Mouse (Mus musculus) liver, embryonic 13.5 days (tissue): ENCODE measurements at regions not wholly inside any gene's neighbourhood (a gene's known extent, or its start where the extent isn't known, plus 50 kb on each side); places are given as distances from the start of the nearest gene placed in this dataset.

ENCODE experiments used
- ATAC-seq: fragments of 200-750 bp; cut with Nextera tagmentation; 2 replicates; pipeline ENCODE4 v1.8.0; 2017; ENCODE audit warnings: low read depth, mild to moderate bottlenecking, moderate number of reproducible peaks, moderate library complexity
- DNase-seq: peaks from one replicate; pipeline ENCODE4 v3.0.0; 2022
- H3K27ac ChIP-seq: fragments of 300-500 bp; sonication (generic); 2 replicates; pipeline ENCODE4 v1.5.1; 2015; ENCODE audit warnings: moderate library complexity, mild to moderate bottlenecking, inconsistent platforms
- H3K27me3 ChIP-seq: fragments of 300-500 bp; sonication (generic); 2 replicates; pipeline ENCODE4 v1.6.1; 2015; ENCODE audit warnings: mild to moderate bottlenecking, inconsistent platforms
- H3K36me3 ChIP-seq: fragments of 300-500 bp; sonication (generic); 2 replicates; pipeline ENCODE4 v1.6.1; 2015; ENCODE audit warnings: mild to moderate bottlenecking, inconsistent platforms
- H3K4me1 ChIP-seq: fragments of 300-500 bp; sonication (generic); replicated peaks from 2 replicates; pipeline ENCODE4 v1.6.1; 2015; ENCODE audit warnings: inconsistent platforms
- H3K4me2 ChIP-seq: fragments of 300-500 bp; sonication (generic); 2 replicates; pipeline ENCODE4 v1.6.1; 2015; ENCODE audit warnings: inconsistent platforms, mild to moderate bottlenecking, moderate library complexity
- H3K4me3 ChIP-seq: fragments of 300-500 bp; sonication (generic); replicated peaks from 2 replicates; pipeline ENCODE4 v1.5.1; 2015; ENCODE audit warnings: mild to moderate bottlenecking, inconsistent platforms
- H3K9ac ChIP-seq: fragments of 300-500 bp; sonication (generic); 2 replicates; pipeline ENCODE4 v1.6.1; 2015; ENCODE audit warnings: mild to moderate bottlenecking, inconsistent platforms
- H3K9me3 ChIP-seq: fragments of 300-500 bp; sonication (generic); replicated peaks from 2 replicates; pipeline ENCODE4 v1.6.1; 2016; ENCODE audit warnings: inconsistent platforms
- WGBS: fragments of 180-500 bp; shearing (Covaris S2); methylation state at CpG from one replicate; pipeline ENCODE4 v1.1.7; 2015; ENCODE audit not compliant: insufficient replicate concordance; 5-methylcytosine and 5-hydroxymethylcytosine counted together

DNA sequence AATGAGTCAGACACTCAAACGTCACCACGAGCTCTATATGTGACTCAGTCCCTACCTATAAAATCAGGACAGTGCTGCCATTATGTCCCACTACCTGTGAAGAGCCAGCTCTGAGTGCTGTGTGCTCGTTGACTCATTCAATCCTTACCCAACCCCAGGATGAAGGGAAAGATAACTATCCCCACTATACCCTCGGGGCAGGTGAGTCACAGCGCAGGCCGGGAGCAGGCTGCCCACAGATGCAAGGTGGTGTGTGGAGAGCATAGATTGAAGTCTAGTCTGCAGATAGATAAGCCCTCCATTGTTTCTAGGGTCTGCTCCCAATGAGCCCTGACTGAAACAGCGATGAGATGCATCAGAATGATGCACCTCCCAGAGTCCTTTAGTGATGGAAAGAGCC is 723.9 kb upstream of the 3110018I06Rik start:
- Histone ChIP-seq H3K9me3 (no peaks in the 10 kb centered on the region), H3K9ac (no peak overlapping the region), H3K36me3 (no peaks in the 10 kb centered on the region), H3K27me3 (no peaks in the 10 kb centered on the region), H3K27ac (no peak overlapping the region), H3K4me2 (no peak overlapping the region), H3K4me1 (no peaks in the 10 kb centered on the region), H3K4me3 (no peak overlapping the region)
- 56% methylated on average over 7 of the region's 7 CpGs for WGBS
- DNase-seq = no peak
- ATAC-seq = no peak

DNA sequence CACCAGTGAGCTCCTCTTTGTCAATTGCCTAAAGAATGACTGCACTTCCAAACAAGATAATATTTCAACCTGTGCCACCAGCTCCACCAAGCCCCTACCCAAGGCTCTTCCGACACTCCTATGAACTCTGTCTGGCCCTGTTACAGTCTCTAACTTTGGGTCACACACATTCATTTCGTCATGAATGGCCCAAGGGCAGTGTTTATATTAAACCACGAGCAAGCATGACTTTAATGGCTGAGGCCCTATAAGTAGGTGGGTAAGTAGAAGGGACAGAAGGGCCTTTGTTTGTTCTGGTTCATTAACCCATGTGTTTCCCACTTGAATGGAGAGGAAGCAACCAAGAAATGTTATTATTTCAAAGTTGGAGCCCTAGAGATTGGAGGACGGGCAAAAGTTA is 714.9 kb upstream of the 3110018I06Rik start:
- no peak for ATAC-seq
- Histone ChIP-seq H3K27me3 (no peaks in the 10 kb centered on the region), H3K9ac (no peak overlapping the region), H3K27ac (no peak overlapping the region), H3K4me1 (no peaks in the 10 kb centered on the region), H3K4me3 (no peak overlapping the region), H3K4me2 (no peak overlapping the region), H3K9me3 (0 out of 2 replicates have a peak, but pooled peaks cover 10% of the 10 kb centered on the region), H3K36me3 (no peaks in the 10 kb centered on the region)
- WGBS = 61% methylated on average over 4 of the region's 4 CpGs
- no peak for DNase-seq

DNA sequence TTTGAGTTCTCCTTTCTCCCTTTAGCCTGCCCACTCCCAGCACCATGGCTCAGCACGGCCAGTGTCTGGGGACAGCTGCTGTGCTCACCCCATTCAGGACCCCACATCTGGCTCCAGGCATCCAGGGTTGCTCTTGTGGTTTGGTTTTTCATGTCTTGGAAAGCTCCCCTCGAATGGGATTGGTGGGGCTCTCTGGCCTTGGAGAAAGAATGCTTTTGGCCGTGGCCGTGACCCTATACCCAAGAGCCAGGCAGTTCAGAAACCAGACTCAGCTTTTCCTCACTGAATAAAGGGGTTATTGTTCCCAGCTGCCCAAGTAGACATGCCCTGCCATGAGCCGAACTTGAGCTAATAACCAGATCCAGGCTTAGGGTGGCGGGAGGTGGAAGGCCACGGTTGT is 691.8 kb upstream of the 3110018I06Rik start:
- H3K27ac ChIP-seq = no peak overlapping the region
- H3K4me2 ChIP-seq = no peak overlapping the region
- no peaks in the 10 kb centered on the region for H3K4me1 ChIP-seq
- no peak overlapping the region for H3K4me3 ChIP-seq
- no peak for ATAC-seq
- H3K36me3 ChIP-seq = no peaks in the 10 kb centered on the region
- H3K9me3 ChIP-seq = peaks cover 4% of the 10 kb centered on the region; the same call in 1 of the 2 replicates
- no peak for DNase-seq
- no peaks in the 10 kb centered on the region for H3K27me3 ChIP-seq
- H3K9ac ChIP-seq = no peak overlapping the region
- WGBS = 74% methylated on average over 7 of the region's 7 CpGs

DNA sequence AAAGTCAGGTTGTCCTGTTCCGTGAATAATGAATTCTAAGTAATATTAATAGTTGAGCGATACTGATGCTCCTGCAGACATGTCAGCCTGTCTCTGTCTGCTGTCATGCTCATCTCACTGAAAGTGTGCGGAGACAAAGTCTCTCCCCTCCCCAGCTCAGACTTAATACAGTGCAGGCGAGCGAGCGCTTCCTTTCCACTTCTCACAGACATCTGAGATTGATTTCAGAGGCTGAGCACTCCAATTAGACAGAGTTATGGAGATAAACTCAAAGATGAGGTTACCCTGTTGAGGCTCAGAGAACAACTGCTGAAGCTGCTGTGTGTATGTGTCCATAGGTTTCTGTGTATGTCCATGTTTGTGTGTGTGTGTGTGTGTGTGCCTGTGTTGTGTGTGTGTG is 668.7 kb upstream of the 3110018I06Rik start:
- Histone ChIP-seq H3K4me3 (no peak overlapping the region), H3K4me1 (no peaks in the 10 kb centered on the region), H3K27ac (no peak overlapping the region), H3K27me3 (no peaks in the 10 kb centered on the region), H3K9ac (no peak overlapping the region), H3K9me3 (no peaks in the 10 kb centered on the region), H3K36me3 (no peaks in the 10 kb centered on the region), H3K4me2 (no peak overlapping the region)
- 67% methylated on average over 6 of the region's 6 CpGs for WGBS
- DNase-seq (no peak), ATAC-seq (no peak)

DNA sequence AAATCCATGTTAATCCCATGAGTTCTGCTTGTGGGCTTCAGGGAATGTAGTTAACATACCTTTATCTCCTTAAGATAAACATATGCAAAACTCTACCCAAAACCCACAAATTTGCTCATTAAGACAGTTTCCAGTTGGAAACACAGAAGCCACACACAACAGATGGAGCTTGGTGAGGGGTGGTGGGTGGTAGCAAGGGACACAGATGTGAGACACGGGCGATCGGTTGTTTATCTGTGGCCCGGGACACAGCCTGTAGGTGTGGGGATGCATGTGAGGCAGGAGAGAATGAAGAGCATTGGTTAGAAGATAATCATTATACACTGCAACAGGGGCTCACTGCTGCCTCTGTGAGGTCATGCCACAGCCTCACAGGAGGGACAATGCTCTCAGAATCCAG is 666.1 kb upstream of the 3110018I06Rik start:
- Histone ChIP-seq H3K36me3 (no peaks in the 10 kb centered on the region), H3K27me3 (no peaks in the 10 kb centered on the region), H3K27ac (no peak overlapping the region), H3K9ac (no peak overlapping the region), H3K4me2 (no peak overlapping the region), H3K4me3 (no peak overlapping the region), H3K4me1 (no peaks in the 10 kb centered on the region), H3K9me3 (no peaks in the 10 kb centered on the region)
- ATAC-seq = no peak
- no peak for DNase-seq
- 79% methylated on average over 4 of the region's 4 CpGs for WGBS

DNA sequence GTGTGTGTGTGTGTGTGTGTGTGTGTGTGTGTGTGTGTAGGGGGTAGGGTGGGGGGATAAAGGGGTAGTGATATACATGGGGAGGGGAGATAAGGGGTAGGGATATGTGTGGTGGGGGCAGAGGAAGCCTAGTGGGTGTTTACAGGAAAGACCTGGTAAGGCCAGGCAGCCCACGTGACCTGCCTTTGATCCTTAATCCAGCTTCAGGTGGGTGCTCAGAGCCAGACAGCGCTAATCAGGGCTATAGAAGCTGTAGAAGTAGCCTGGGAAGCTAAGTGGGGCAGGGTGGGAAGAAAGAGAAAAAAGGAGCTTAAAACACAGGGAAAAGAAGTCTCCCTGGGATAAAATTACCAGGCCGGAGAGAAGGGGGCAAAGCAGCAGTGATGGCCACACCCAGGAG is 659.9 kb upstream of the 3110018I06Rik start:
- H3K9ac ChIP-seq = no peak overlapping the region
- ATAC-seq = no peak
- H3K9me3 ChIP-seq = no peaks in the 10 kb centered on the region
- no peaks in the 10 kb centered on the region for H3K4me1 ChIP-seq
- H3K4me3 ChIP-seq = no peak overlapping the region
- no peaks in the 10 kb centered on the region for H3K27me3 ChIP-seq
- no peak overlapping the region for H3K4me2 ChIP-seq
- H3K27ac ChIP-seq = no peak overlapping the region
- 16% methylated on average over 3 of the region's 3 CpGs for WGBS
- H3K36me3 ChIP-seq = no peaks in the 10 kb centered on the region
- no peak for DNase-seq

DNA sequence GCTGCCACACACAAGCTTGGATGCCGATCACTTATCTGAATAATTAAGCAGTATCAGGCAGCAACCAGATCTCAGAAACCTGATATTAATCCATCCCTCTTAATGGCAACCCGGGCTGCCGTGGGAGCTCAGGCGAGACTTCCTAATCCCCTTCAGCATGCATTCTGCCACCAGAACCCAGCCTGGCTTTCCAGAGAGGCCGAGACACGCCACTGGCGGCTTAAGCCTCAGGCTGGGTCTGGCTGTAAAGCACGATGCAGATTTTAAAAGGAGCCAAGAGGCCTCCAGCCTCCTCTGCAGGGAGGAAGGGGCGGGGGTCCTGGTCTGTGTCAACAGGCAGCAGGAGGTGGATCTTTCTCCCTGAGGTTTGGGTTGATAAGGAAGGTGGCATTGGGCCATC is 659.1 kb upstream of the 3110018I06Rik start:
- Histone ChIP-seq H3K4me2 (no peak overlapping the region), H3K36me3 (no peaks in the 10 kb centered on the region), H3K27ac (no peak overlapping the region), H3K9me3 (no peaks in the 10 kb centered on the region), H3K9ac (no peak overlapping the region), H3K4me1 (no peaks in the 10 kb centered on the region), H3K27me3 (no peaks in the 10 kb centered on the region), H3K4me3 (no peak overlapping the region)
- DNase-seq (no peak), ATAC-seq (no peak)
- 27% methylated on average over 9 of the region's 9 CpGs for WGBS

DNA sequence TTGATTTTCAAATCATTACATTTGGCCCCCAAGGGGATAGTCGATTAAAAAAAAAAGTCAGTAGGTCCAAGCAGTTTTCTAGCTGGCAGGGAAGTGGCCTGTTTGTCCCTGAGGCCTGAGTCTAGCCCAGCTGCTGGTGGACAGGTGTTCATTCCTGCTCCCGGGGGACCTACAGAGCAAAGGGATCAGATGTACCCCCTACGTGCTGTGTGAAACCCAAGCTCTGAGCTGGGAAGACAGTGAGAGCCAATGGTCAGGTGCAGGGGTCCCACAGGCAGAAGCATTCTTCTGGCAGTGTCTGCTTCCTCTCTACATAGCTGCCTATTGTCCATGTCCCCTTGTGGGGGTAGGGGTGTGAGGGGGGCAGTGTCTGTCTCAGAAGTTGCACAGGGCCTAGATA is 653.2 kb upstream of the 3110018I06Rik start:
- ATAC-seq = no peak
- no peaks in the 10 kb centered on the region for H3K36me3 ChIP-seq
- DNase-seq = no peak
- H3K27ac ChIP-seq = no peak overlapping the region
- no peak overlapping the region for H3K9ac ChIP-seq
- no peaks in the 10 kb centered on the region for H3K27me3 ChIP-seq
- no peak overlapping the region for H3K4me3 ChIP-seq
- no peaks in the 10 kb centered on the region for H3K4me1 ChIP-seq
- WGBS = 45% methylated on average over 3 of the region's 3 CpGs
- no peak overlapping the region for H3K4me2 ChIP-seq
- H3K9me3 ChIP-seq = no peaks in the 10 kb centered on the region

DNA sequence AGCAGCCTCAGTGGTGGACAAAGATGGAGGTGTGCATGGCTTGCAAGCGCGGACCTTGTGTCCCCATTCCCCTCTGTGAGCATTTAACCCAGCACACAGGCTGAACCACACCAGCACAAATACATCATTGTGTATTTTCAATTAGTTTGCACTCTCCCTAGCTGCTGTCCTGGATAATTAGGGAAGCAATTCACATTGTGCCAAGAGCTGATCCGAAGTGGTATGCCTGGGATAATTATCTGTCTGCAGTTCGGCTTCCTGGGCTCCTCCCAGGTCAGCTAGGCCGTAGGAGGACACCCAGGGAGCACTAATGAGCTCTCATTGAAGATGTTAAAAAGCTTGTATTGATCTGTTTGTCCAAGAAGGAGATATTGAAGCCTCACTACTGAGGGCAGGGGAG is 648.8 kb upstream of the 3110018I06Rik start:
- H3K27ac ChIP-seq = no peak overlapping the region
- H3K9me3 ChIP-seq = no peaks in the 10 kb centered on the region
- ATAC-seq (no peak), DNase-seq (no peak)
- no peak overlapping the region for H3K9ac ChIP-seq
- no peak overlapping the region for H3K4me3 ChIP-seq
- H3K27me3 ChIP-seq = no peaks in the 10 kb centered on the region
- H3K4me2 ChIP-seq = no peak overlapping the region
- H3K36me3 ChIP-seq = no peaks in the 10 kb centered on the region
- H3K4me1 ChIP-seq = no peaks in the 10 kb centered on the region
- WGBS = 51% methylated on average over 5 of the region's 5 CpGs

DNA sequence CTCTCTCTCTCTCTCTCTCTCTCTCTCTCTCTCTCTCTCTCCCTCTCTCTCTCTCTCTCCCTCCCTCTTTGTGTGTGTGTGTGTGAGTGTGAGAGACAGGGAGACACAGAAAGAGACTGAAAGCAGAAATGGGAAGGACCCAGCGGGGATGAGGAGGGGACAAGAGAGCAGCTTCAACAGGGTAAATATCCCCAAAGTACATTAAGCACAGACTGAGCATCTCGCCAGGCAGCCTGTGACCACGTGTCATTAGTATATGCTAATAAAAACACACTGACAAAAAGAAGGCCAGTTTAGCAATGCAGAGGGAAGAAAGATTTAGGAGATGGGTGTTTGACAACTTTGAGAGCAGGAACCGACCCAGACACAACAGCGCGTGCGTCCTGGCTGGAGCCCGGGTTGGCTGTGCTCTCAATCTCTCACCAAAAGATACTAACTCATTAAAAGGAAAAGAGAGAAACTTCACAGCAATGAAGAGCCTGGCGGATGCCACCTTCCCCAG is 648.2 kb upstream of the 3110018I06Rik start:
- H3K4me3 ChIP-seq = no peak overlapping the region
- ATAC-seq = no peak
- 59% methylated on average over 9 of the region's 9 CpGs for WGBS

DNA sequence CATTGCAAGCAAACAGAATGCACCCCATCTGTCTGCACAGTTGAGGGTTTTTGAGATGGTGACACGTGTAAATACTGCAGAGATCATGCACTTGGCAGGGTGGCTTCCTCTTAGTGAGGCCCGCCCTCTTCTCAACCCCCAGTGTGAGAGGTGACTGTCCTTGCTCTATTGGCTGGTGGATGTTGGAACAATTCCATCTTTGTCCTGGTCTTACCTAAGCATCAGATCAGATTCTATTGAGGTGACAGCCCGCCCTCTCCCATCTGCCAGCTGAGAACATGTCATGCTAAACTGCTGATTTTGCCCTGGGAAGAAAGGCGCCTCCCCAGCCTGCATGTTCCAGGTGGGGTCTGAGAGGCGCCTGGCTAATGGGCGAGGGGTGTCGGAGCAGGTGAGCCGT is 646.4 kb upstream of the 3110018I06Rik start:
- no peak for ATAC-seq
- Histone ChIP-seq H3K4me2 (no peak overlapping the region), H3K4me3 (no peak overlapping the region), H3K4me1 (no peaks in the 10 kb centered on the region), H3K36me3 (no peaks in the 10 kb centered on the region), H3K9ac (no peak overlapping the region), H3K27me3 (no peaks in the 10 kb centered on the region), H3K27ac (no peak overlapping the region), H3K9me3 (no peaks in the 10 kb centered on the region)
- 56% methylated on average over 8 of the region's 8 CpGs for WGBS
- DNase-seq = no peak

More for the DNA sequence above, 648.2 kb upstream of the 3110018I06Rik start:
- DNase-seq = no peak
- no peak overlapping the region for H3K9ac ChIP-seq
- no peaks in the 10 kb centered on the region for H3K27me3 ChIP-seq
- no peaks in the 10 kb centered on the region for H3K4me1 ChIP-seq
- H3K27ac ChIP-seq = no peak overlapping the region
- H3K9me3 ChIP-seq = no peaks in the 10 kb centered on the region
- H3K36me3 ChIP-seq = no peaks in the 10 kb centered on the region
- H3K4me2 ChIP-seq = no peak overlapping the region

DNA sequence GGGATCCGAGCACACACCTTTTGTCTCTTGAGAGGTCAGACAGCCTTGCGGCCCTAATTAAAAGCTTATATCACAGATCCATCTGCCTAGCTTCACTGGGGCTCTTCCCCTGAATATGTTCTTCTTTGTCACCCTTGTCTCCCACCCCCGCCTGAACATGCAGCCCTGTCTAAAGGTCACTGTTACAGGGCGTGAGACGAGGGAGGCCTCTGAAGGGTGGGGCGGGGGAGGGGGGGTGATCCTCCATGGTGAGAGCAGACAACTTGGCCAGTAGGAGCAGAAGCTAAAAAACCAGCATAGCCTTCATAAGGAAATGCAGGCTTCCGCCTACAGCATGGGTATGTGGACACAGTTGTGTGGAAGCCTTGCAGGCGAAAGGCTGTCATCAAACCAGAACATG is 646.0 kb upstream of the 3110018I06Rik start:
- no peaks in the 10 kb centered on the region for H3K4me1 ChIP-seq
- no peak for ATAC-seq
- no peak overlapping the region for H3K4me3 ChIP-seq
- no peaks in the 10 kb centered on the region for H3K36me3 ChIP-seq
- H3K27ac ChIP-seq = no peak overlapping the region
- H3K4me2 ChIP-seq = no peak overlapping the region
- no peaks in the 10 kb centered on the region for H3K9me3 ChIP-seq
- no peaks in the 10 kb centered on the region for H3K27me3 ChIP-seq
- no peak for DNase-seq
- 50% methylated on average over 8 of the region's 8 CpGs for WGBS
- H3K9ac ChIP-seq = no peak overlapping the region
